Mouse (Mus musculus) spleen, adult 2 months (tissue): ENCODE measurements around the gene Tmem203.

ENCODE experiments used
- CTCF ChIP-seq: fragments of 200-500 bp; IDR thresholded peaks from 2 replicates; pipeline ENCODE4 v1.5.1; 2011; ENCODE audit warnings: mild to moderate bottlenecking, inconsistent platforms; ENCODE audit not compliant: insufficient read depth, insufficient read length, insufficient replicate concordance; ENCODE audit errors: extremely low read depth
- POLR2A ChIP-seq: fragments of 200-500 bp; IDR thresholded peaks from 2 replicates; pipeline ENCODE4 v1.6.1; 2011; ENCODE audit warnings: low read depth, low read length, inconsistent platforms

GRCm38 (mm10) chr2:25213266-25213865 is 41.9 kb upstream of the Tmem203 start:
- no peak for TF ChIP-seq POLR2A
- no peak for TF ChIP-seq CTCF
